Mouse (Mus musculus) CH12F3 (cell line): Measurements from ENCODE around the gene Flii.

Experiments used
- in situ Hi-C: fragments of 300-500 bp; cut with MboI; formaldehyde crosslinking; loops from 2 replicates; pipeline ENCODE4 v1.14.3; 2020; ENCODE audit warnings: low sequenced_read_pairs

The Flii gene

DNA sequence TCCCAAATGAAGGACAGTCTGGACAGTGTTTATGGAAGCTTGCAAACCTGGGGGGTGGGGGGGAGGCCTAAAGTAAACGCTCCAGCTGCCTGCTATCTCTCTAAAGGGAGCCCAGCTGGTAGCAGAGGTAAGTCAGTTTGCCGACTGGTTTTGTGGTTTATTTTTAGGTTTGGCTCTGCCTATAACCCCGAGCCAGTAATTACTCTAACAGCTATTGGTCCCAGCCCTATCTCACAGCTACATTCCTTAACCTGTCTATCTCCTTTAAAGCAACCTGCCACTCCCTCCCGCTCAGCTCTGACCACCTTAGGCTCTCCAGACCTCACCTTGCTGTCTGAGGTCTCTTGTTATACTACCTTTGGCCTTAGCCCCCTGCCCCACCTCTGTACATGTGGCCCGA is 7.8 kb downstream of the Flii start:
- in situ Hi-C loops, result no loop called here

DNA sequence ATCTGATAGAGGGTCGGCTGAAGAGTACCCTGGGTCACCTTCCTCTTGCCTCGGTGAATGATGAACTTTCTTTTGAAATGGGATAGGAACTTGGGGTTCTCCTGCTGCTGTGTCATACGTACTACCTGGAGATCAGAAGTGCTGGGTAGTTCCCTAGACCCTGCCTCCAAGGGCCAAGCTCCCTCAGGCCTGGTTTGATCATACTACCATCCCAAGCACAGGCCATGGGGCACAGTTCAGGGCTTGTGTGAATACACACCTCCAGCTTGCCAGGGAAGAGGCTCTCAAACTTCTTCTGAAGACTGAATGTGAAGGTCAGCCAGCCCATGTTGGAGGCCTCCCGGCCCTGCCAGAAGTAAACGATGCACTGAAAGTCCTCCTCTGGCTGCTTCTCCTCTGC is 11.2 kb downstream of the Flii start:
- in situ Hi-C loops, result no loop called here

DNA sequence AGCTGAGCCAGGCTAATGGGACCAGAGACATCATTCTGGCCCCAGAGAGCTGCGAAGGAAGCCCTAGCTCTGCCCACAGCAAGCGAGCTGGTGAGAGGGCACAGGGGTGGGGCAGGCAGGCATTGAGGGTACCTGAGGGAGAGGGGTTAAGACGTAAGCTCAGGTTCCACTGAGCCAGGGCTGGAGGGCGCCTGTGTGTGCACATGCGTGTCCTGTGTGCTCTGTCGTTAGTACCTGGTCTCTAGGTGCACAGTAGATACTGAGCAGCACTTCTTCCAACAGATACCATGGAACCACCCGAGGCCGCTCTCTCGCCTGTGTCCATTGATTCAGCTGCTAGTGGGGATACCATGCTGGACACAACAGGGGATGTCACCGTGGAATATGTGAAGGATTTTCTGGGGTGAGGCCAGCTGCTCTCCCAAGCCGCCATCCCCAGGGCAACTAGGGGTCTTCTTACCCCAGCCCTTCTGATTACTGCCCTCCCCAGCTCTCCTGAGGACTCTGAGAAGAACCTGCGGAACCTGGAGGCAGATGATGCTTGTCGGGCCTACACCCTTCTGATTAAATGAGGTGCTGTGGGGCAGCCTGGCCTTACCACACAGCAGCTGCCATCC is 14.3 kb downstream of the Flii start:
- in situ Hi-C loops, result no loop called here

DNA sequence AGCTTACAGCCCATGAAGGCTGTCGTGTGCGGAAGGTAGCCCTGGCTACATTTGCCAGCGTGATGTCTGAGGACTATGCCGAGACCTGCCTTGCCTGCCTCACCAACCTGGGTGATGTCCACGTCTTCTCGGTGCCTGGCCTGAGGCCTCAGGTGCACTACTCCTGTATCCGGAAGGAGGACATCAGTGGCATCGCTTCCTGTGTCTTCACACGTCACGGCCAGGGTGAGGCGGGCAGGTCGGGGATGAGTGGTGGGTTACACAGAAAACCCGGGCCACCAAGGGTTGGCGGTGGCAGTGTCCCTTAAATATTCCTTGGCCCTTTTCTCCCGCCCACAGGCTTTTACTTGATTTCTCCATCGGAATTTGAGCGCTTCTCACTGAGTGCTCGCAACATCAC is 15.0 kb downstream of the Flii start:
- in situ Hi-C loops, result no loop called here

DNA sequence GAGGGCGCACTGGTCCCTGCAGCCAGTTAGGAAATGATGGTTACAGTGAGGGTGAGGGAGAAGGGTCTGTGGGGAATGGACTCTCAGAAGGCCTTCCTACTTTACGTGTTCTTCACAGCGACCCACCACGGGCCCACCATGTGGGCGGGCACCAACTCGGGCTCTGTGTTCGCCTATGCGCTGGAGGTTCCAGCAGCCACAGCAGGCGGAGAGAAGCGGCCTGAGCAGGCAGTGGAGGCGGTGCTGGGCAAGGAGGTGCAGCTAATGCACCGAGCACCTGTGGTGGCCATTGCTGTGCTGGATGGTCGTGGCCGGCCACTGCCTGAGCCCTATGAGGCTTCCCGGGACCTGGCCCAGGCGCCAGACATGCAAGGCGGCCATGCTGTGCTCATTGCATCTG is 15.8 kb downstream of the Flii start:
- in situ Hi-C loops, result no loop called here

DNA sequence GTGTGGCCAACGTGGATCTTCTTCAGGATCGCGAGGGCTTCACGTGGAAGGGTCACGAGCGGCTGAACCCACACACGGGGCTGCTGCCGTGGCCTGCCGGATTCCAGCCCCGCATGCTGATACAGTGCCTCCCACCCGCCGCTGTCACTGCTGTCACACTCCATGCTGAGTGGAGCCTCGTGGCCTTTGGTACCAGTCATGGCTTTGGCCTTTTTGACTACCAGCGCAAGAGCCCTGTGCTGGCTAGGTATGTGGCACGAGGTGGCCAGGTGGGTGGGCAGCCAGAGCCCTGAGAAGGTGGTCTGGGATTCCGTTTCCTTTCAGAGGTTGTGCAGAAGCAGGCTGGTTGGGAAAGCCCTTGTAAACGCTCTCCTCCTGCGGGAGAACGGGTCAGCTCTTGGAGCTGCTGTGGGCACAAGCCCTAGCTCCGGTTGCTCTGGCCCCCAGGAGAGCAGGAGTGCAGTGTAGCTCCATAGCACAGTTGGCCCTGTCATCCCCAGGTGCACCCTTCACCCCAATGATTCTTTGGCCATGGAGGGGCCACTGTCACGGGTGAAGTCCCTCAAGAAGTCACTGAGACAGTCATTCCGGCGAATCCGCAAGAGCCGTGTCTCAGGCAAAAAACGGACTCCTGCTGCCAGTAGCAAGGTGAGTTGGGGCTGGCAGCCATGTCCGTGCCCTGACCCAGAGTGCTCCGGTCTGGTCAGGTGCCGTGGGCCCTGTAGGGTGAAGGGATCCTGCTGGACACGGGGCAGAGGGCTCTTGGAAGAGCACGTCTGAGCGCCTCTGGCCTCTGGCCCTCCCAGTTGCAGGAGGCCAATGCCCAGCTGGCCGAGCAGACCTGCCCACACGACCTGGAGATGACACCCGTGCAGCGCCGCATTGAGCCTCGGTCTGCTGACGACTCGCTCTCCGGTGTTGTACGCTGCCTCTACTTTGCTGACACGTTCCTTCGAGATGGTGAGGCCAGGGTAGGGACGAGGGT is 17.3 kb downstream of the Flii start:
- in situ Hi-C loops, result no loop called here

DNA sequence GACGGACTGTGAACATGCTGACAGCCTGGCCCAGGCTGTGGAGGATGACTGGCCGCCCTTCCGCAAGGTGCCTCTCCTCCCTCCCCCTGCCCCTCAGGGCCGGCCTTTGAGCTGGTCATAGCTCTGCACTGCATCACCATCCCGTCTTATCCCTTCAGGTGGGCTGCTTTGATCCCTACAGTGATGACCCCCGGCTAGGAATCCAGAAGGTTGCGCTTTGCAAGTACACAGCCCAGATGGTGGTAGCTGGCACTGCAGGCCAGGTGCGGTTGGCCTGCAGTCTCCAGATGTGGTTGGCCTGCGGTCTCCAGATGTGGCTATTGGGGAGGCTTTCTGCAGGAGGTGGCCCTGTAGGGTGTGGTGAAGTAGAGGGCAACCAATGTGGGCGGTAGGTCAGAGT is 18.4 kb downstream of the Flii start:
- in situ Hi-C loops, result no loop called here

DNA sequence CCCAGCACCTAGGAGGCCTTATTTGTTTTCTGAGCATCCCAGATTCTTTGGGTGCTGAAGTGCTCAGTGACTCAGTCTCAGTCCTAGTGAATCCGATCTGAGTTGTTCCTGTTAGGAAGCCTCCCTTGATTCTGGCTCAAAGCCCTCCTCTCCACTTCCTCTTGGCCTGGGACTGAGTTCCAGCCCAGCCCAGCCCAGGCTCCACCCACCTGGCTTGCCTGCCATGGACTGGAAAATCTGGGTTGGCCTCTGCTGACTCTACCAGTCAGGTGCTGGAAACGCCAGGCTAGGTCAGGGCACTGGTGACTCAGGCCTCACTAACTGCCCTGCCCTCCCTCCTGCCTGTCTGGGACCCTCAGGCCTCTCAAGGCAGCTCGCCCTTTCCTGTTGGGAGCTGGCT is 19.4 kb downstream of the Flii start:
- in situ Hi-C loops, result no loop called here

DNA sequence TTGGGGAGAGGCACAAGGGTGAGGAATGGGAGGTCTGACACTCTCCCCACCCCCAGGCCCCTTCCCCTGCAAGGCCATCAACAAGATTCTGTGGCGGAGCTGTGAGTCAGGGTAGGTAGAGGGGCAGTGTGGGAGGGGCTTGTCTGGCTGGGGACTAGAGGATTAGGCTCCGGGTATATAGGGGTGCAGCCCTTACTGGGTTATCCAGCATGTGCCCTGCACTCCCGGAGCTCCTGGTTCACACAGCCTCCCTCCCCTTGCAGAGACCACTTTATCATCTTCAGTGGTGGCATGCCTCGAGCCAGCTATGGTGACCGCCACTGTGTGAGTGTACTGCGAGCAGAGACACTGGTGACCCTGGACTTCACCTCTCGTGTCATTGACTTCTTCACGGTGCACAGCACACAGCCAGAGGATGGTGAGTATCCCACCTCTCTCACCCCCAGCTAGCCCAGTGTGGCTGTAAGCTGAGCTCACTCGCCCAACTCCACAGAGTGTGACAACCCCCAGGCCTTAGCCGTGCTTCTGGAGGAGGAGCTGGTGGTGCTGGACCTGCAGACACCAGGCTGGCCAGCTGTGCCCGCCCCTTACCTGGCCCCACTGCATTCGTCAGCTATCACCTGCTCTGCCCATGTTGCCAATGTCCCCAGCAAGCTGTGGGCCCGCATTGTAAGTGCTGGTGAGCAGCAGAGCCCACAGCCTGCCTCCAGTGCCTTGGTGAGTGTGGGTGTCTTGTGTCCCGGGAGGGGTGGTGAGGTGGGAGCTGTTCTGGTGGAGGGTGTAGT is 20.2 kb downstream of the Flii start:
- in situ Hi-C loops, result no loop called here

DNA sequence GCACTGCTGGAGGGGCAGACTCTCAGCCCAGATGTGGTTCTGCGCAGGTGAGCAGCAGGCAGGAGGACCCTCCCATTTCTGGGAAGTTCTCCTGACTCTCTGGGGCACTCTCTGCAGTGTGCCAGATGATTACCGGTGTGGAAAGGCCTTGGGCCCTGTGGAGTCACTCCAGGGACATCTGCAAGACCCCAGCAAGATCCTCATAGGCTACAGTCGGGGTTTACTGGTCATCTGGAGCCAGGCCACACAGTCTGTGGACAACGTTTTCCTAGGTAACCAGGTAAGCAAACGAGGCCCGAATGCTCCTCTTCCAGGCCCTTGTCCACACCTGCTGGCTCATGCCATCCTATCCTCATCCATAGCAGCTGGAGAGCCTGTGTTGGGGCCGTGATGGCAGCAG is 21.0 kb downstream of the Flii start:
- in situ Hi-C loops, result no loop called here

DNA sequence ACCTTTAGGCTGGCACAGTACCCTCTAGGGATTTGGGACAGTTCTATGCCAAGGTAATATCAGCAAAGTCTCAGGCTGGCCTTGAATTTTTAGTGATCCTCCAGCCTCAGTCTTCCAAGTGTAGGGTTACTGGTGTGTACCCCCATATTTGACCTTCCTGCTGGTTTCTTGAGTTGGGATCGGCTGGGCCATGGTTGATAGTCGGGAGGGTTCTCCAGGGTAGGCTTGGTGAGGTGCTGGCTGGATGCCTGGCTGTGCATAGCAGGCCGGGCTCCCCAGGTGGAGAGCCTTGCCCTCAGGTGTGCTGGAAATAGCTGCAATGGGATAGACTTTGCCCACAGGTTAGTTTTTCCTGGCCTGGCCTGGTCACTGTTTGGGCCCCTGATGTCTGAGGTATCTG is 21.8 kb downstream of the Flii start:
- in situ Hi-C loops, result no loop called here

DNA sequence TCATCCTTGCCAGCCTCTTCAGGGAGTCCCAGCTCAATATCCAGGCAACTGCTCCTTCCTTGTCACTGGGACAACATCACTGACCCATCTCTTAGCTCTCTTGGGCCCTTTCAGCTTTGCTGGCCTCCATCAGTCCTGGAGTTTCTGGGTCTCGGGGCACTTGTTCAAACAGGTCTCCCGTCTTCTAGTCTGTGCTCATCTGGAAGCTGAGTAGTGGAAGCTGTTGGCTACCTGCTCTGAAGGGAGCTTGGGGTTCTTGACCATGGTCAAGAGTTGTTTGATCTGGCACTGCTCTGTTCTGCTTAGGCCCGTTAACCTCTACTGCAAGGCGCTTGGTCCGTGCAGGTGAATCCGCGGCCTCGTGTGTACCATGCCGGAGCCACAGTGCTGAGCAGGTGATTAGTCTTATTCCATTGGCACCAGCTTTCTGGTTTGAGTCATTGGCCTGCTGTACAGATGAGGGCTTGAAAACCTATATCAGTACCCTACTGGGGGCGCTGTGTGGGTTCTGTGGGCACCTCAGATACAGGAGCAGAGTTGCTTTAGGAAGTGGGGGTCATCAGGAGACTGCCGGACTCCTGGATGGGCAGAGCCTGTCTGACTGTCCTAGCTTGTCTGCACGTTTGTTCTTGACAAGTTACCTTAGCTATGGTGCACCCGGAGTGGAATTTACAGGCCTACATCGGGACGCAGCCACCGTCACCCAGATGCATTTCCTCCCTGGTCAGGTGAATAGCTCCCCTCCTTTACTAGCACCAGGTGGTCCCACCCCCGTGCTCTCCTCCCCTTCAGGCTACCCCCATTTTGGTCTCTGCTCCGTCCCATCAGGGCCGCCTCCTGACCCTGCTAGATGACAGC is 22.8 kb downstream of the Flii start:
- in situ Hi-C loops, result no loop called here

DNA sequence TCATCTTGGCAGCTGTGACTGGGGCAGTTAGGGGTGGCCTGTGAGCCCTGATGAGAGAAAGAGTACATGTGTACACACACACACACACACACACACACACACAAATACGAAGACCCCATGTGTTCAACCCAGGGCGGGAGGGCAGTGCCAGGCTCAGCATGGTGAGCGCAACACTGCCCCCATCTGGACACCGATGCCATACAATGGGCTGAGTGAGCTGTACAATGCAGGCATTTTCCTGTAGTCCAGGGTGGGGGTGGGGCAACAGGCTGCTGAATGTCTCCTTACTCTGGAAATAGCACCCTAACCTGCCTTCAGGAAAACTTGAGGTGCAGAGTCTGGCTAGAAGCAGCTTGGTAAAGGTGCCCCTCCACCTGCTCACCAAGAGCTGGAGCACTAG is 23.9 kb downstream of the Flii start:
- in situ Hi-C loops, result no loop called here

DNA sequence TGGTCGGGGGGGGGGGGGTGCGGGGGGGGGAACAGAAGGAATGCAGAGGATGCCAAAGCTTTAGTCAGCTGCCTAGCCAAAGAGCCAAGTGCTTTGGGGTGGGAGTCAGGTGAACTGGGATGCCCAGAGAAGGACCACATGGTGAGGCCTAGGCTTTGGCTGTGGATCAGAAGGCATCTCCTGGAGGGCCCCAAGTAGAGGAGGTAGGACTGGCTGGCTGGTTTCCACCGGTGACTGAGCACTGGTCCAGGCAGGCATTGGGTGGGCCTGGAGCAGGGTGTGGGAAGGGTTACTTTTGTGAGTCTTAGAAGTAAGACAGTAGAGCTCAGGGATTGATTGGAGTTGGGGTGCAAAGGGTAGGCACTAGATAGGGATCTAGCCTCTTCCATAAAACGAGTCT is 25.5 kb downstream of the Flii start:
- in situ Hi-C loops, result no loop called here

DNA sequence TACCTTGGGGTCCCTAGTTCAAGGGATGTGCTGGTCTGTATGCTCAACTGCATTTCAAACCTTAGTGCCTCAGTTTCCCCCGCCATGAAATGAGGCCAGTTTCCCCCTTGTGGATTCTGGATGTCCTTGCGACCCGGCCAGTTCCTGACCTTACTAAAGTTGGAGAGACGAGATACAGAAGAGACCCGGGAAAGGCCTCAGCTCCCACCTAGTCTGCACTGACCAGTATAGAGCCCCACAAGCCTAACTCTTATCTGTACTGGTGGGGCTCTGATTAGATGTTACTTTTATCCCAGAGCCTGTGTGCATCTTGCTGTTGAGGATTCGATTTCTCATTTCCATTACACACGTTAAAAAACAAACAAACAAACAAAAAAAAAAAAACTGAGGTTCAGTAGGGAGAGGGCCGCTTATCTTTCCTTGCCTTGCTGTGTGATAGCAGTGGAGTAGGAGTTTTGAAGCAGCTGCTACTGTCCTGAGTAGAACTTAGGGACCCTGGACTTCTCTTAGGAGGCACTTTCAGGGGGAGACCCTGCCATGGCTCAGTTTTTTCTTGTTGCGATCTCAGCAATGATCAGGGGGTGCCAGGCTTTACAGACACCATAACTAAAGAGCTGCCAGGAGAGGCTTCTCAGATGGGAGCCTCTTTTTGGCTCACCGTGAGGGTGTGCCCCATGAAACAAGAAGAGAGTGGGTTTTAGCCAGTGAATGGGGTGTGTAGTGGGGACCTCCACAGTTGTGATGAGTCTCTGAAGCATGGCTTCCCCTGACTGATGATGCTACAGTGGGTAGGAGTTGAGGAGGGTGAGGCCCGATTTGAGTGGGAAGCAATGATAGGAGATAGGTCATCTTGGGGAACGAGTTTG is 26.5 kb downstream of the Flii start:
- in situ Hi-C loops, result no loop called here

DNA sequence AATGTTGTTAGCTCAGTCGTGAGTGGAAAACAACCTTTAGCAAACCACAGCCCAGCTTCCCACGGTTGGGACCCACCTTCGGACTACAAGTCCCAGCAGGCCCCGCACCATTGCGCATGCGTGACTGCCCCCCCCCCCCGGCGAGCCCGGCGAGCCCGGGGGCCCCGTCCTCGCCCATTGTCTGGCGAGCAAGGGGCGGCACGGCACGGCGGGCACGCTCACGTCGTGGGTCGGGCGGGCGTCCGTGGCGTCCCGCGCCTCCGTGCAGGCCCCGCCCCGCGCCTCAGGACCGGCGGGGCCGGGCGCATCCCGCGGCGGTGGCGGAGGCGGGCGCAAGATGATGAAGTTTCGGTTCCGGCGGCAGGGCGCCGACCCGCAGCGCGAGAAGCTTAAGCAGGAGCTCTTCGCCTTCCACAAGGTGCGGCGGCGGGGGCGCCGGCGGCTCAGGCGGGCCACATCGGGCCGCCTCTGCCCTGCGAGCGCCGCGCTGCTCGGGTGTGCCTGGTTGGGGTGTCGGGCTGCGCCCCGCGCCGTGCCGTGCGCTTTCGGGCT is 27.5 kb downstream of the Flii start, which contains the start of gene Llgl1:
Llgl1 (plus strand) TSS at position 200 of the 552 bp plus-strand sequence.
- in situ Hi-C loops, result no loop called here

DNA sequence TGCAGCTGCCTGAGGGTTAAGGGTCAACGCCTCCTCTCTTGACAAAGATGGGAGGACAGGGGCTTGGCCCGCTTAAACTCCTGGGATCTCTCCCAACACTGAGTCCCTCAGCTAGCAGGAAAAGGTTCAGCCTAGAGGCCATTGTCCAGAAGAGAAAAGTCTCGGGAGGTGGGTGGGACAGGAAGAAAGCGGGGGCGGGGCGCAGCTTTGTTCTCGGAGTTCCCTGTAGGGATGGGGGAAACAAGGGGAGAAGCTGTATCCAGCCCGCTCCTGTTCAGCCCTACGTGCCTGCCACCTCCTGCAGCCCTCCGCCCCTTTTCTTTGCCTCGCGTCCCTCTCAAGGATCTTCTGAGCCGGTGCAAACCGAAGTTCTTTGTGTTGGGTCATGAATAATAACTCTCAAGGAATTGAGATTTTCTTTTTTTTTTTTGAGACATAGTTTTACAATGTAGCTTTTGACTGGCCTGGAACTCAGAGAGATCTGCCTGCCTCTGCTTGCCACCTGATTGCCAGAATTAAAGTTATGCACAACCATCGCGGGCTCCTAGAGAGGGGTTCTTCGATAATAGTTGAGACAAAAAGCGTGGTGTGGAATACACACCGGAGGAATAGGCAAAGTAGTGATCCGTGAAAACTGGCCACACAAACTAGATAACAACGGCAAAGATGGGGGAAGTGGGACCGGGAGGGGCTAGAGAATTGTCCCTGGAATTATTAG is 28.1 kb downstream of the Flii start:
- in situ Hi-C loops, result no loop called here

DNA sequence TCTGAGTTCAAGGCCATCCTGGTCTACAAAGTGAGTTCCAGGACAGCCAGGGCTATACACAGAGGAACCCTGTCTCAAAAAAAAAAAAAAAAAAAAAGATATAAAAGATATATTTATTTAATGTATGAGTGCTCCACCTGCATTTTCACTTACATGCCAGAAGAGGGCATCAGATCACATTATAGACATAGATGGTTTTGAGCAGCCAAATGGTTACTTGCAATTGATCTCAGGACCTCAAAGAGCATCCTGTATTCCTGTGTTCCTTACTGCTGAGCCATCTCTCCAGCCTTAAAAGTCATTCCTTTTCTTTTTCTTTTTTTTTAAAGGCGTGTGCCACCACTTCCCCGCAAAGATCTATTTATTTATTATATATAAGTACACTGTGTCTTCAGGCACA is 29.5 kb downstream of the Flii start:
- in situ Hi-C loops, result no loop called here

DNA sequence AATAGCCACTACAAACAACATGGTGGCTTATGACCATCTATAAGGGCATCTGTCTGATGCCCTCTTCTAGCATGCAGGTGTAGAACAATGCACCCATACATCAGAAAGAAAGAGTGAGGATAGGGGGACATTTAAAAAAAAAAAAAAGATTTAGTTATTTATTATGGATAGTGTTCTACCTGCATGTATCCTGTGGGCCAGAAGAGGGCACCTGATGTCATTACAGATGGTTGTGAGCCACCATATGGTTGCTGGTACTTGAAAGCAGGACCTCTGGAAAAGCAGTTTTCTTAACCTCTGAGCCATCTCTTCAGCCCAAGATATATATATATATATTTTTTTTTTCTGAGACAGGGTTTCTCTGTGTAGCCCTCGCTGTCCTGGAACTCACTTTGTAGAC is 30.9 kb downstream of the Flii start:
- in situ Hi-C loops, result no loop called here
